In genomic region chr13:37537793-37538192, GRCm38 (mm10) we compare ENCODE assay signal across 11 mouse cellular contexts.
DNase-seq lines count a peak whose midpoint lies in the region; ATAC-seq lines count a peak whose summit lies in the region.
"Had no signal": no experiment of that assay in that cellular context is flagged by ENCODE, and none has a peak within 500 bp of the region (broad histone marks: within the 10 kb centered on the region; RNA-seq: fewer than 3 reads in every experiment).

No protein-coding gene starts in this region.

- no peaks in the 10 kb centered on the region for H3K9me3 ChIP-seq in heart, embryonic 11.5 days (replicated peaks; ENCODE audit: control insufficient read depth, low read length)
- H3K9me3 ChIP-seq in heart, embryonic 10.5 days: no peaks in the 10 kb centered on the region
- H3K9me3 ChIP-seq in liver, embryonic 12.5 days (replicated peaks): no peaks in the 10 kb centered on the region
- no peaks in the 10 kb centered on the region for H3K9me3 ChIP-seq in forebrain, embryonic 10.5 days
- H3K9me3 ChIP-seq: limb, embryonic 15.5 days; neural tube, embryonic 13.5 days had no signal

- H3K27me3 ChIP-seq in heart, embryonic 11.5 days (ENCODE audit: control insufficient read depth, insufficient read depth, low read length): no peaks in the 10 kb centered on the region
- no peaks in the 10 kb centered on the region for H3K27me3 ChIP-seq in heart, embryonic 10.5 days (ENCODE audit: insufficient read depth, poor library complexity, severe bottlenecking)
- H3K27me3 ChIP-seq in liver, embryonic 12.5 days (replicated peaks): no peaks in the 10 kb centered on the region
- H3K27me3 ChIP-seq in forebrain, embryonic 10.5 days (ENCODE audit: poor library complexity, severe bottlenecking): no peaks in the 10 kb centered on the region
- H3K27me3 ChIP-seq: limb, embryonic 15.5 days; neural tube, embryonic 13.5 days had no signal

- no peak for DNase-seq in heart, embryonic 10.5 days (ENCODE audit: low spot score)
- DNase-seq in T-cell, adult 2 months (ENCODE audit: low spot score): peak; percentile 51
- peak; percentile 75 for DNase-seq in naive thymus-derived CD4-positive, alpha-beta T cell, adult 2 months (ENCODE audit: low read depth)
- no peak for DNase-seq in forebrain, embryonic 10.5 days (ENCODE audit: extremely low spot score, low spot score)
- no peak for DNase-seq in cerebellum, postnatal 4 days (ENCODE audit: low spot score in 2 of 2)
- no peak for DNase-seq in ovary, postnatal 14 days (ENCODE audit: low spot score)
- DNase-seq: cerebellum, postnatal 10 days had no signal

- 42% methylated on average over 6 of the region's 6 CpGs for WGBS in heart, embryonic 11.5 days (ENCODE audit: insufficient replicate concordance)
- 54% methylated on average over 6 of the region's 6 CpGs for WGBS in heart, embryonic 10.5 days
- 10% methylated on average over 6 of the region's 6 CpGs for WGBS in liver, embryonic 12.5 days (ENCODE audit: insufficient replicate concordance)
- 84% methylated on average over 6 of the region's 6 CpGs for WGBS in forebrain, embryonic 10.5 days

- H3K4me2 ChIP-seq in heart, embryonic 11.5 days: no peak overlapping the region
- no peak overlapping the region for H3K4me2 ChIP-seq in liver, embryonic 12.5 days
- H3K4me2 ChIP-seq: limb, embryonic 15.5 days; neural tube, embryonic 13.5 days had no signal

- H3K4me1 ChIP-seq in heart, embryonic 11.5 days (ENCODE audit: control insufficient read depth, insufficient read depth, low read length): no peaks in the 10 kb centered on the region
- peaks cover 21% of the 10 kb centered on the region for H3K4me1 ChIP-seq in heart, embryonic 10.5 days
- H3K4me1 ChIP-seq in liver, embryonic 12.5 days: peaks cover 35% of the 10 kb centered on the region
- peaks cover 26% of the 10 kb centered on the region for H3K4me1 ChIP-seq in forebrain, embryonic 10.5 days
- H3K4me1 ChIP-seq: neural tube, embryonic 13.5 days had no signal

- H3K4me3 ChIP-seq in heart, embryonic 11.5 days (ENCODE audit: low read depth, low read length): no peak overlapping the region
- H3K4me3 ChIP-seq in heart, embryonic 10.5 days: no peak overlapping the region
- no peak overlapping the region for H3K4me3 ChIP-seq in liver, embryonic 12.5 days
- H3K4me3 ChIP-seq in forebrain, embryonic 10.5 days: no peak overlapping the region
- H3K4me3 ChIP-seq: limb, embryonic 15.5 days; neural tube, embryonic 13.5 days had no signal

- H3K36me3 ChIP-seq in heart, embryonic 11.5 days (ENCODE audit: control insufficient read depth, insufficient read depth, low read length): no peaks in the 10 kb centered on the region
- H3K36me3 ChIP-seq in heart, embryonic 10.5 days: no peaks in the 10 kb centered on the region
- no peaks in the 10 kb centered on the region for H3K36me3 ChIP-seq in liver, embryonic 12.5 days
- H3K36me3 ChIP-seq in forebrain, embryonic 10.5 days (replicated peaks): no peaks in the 10 kb centered on the region
- H3K36me3 ChIP-seq: limb, embryonic 15.5 days; neural tube, embryonic 13.5 days had no signal

- peak overlapping the region; percentile 16; the same call in 1 of the 2 replicates for H3K27ac ChIP-seq in heart, embryonic 11.5 days (ENCODE audit: low read depth, low read length)
- H3K27ac ChIP-seq in heart, embryonic 10.5 days: no peak overlapping the region
- H3K27ac ChIP-seq in liver, embryonic 12.5 days: peak overlapping the region; percentile 73
- no peak overlapping the region for H3K27ac ChIP-seq in forebrain, embryonic 10.5 days
- H3K27ac ChIP-seq: limb, embryonic 15.5 days; neural tube, embryonic 13.5 days had no signal

- ATAC-seq in heart, embryonic 11.5 days (replicated peaks; ENCODE audit: insufficient number of reproducible peaks, low FRiP score, low TSS enrichment): no peak
- ATAC-seq in liver, embryonic 12.5 days: peak; percentile 69; the same call in 1 of the 2 replicates

- no peak overlapping the region for H3K9ac ChIP-seq in heart, embryonic 11.5 days (ENCODE audit: low read depth, low read length)
- H3K9ac ChIP-seq in liver, embryonic 12.5 days: no peak overlapping the region
- H3K9ac ChIP-seq: limb, embryonic 15.5 days; neural tube, embryonic 13.5 days had no signal

Comparison
In these comparisons a context has a peak if more than half of its experiments do, and no peak if none do; other contexts are left out.
1. H3K27ac ChIP-seq: peak in heart, embryonic 11.5 days (single experiment) and liver, embryonic 12.5 days (single experiment); none in heart, embryonic 10.5 days (single experiment) and forebrain, embryonic 10.5 days (single experiment).
2. DNase-seq: peak in T-cell, adult 2 months (single experiment) and naive thymus-derived CD4-positive, alpha-beta T cell, adult 2 months (single experiment); none in heart, embryonic 10.5 days (single experiment), forebrain, embryonic 10.5 days (single experiment), cerebellum, postnatal 4 days (0 of 2) and ovary, postnatal 14 days (single experiment).